Mouse (Mus musculus): ENCODE results near the gene Aebp2. TPM values are rescaled to one million over a fixed set of nuclear protein-coding genes. Genes with fewer than 3 reads are reported as not detected.

Gene Aebp2
- polyA plus RNA-seq, 1 experiment from 2014 or later = 2.7 TPM

GRCm38 (mm10) chr6:140698596-140698995, 76.1 kb downstream of the Aebp2 start:
- no peak overlapping the region for H3K4me2 ChIP-seq
- H3K4me3 ChIP-seq (replicated peaks) = no peak overlapping the region
- no peaks in the 10 kb centered on the region for H3K9me3 ChIP-seq (replicated peaks)
- no peaks in the 10 kb centered on the region for H3K27me3 ChIP-seq
- H3K27ac ChIP-seq (replicated peaks) = no peak overlapping the region
- no peaks in the 10 kb centered on the region for H3K4me1 ChIP-seq (replicated peaks)
- no peaks in the 10 kb centered on the region for H3K36me3 ChIP-seq (replicated peaks)
- 60% methylated on average over 1 of the region's 1 CpGs for WGBS (ENCODE audit: insufficient replicate concordance)
- no peak overlapping the region for H3K9ac ChIP-seq
- no peak for ATAC-seq (ENCODE audit: insufficient read depth)

- H3K9ac ChIP-seq = no peak overlapping the region
- H3K27ac ChIP-seq (replicated peaks) = no peak overlapping the region
- no peak for ATAC-seq (ENCODE audit: insufficient read depth)
- WGBS (ENCODE audit: insufficient replicate concordance) = 69% methylated on average over 6 of the region's 6 CpGs
- H3K27me3 ChIP-seq = no peaks in the 10 kb centered on the region
- no peak overlapping the region for H3K4me3 ChIP-seq (replicated peaks)
- H3K4me2 ChIP-seq = no peak overlapping the region
- H3K4me1 ChIP-seq (replicated peaks) = no peaks in the 10 kb centered on the region
- H3K36me3 ChIP-seq (replicated peaks) = no peaks in the 10 kb centered on the region
- no peaks in the 10 kb centered on the region for H3K9me3 ChIP-seq (replicated peaks)
These were observed 78.8 kb downstream of the Aebp2 start for GRCm38 (mm10) chr6:140701259-140701658.

- no peak overlapping the region for H3K9ac ChIP-seq
- no peaks in the 10 kb centered on the region for H3K4me1 ChIP-seq (replicated peaks)
- H3K27me3 ChIP-seq = no peaks in the 10 kb centered on the region
- no peaks in the 10 kb centered on the region for H3K9me3 ChIP-seq (replicated peaks)
- H3K4me2 ChIP-seq = no peak overlapping the region
- no peaks in the 10 kb centered on the region for H3K36me3 ChIP-seq (replicated peaks)
- WGBS (ENCODE audit: insufficient replicate concordance) = 71% methylated on average over 10 of the region's 10 CpGs
- no peak overlapping the region for H3K27ac ChIP-seq (replicated peaks)
- no peak for ATAC-seq (ENCODE audit: insufficient read depth)
- no peak overlapping the region for H3K4me3 ChIP-seq (replicated peaks)
These were observed 82.7 kb downstream of the Aebp2 start for GRCm38 (mm10) chr6:140705132-140705531.

GRCm38 (mm10) chr6:140706056-140706455, 83.6 kb downstream of the Aebp2 start:
- Histone ChIP-seq H3K4me1 (replicated peaks) (no peaks in the 10 kb centered on the region), H3K27ac (replicated peaks) (no peak overlapping the region), H3K4me3 (replicated peaks) (no peak overlapping the region), H3K27me3 (no peaks in the 10 kb centered on the region), H3K9me3 (replicated peaks) (no peaks in the 10 kb centered on the region), H3K36me3 (replicated peaks) (no peaks in the 10 kb centered on the region), H3K9ac (no peak overlapping the region), H3K4me2 (no peak overlapping the region)
- WGBS (ENCODE audit: insufficient replicate concordance) = 68% methylated on average over 5 of the region's 5 CpGs
- no peak for ATAC-seq (ENCODE audit: insufficient read depth)

GRCm38 (mm10) chr6:140708059-140708458, 85.6 kb downstream of the Aebp2 start:
- no peak for ATAC-seq (ENCODE audit: insufficient read depth)
- Histone ChIP-seq H3K9ac (no peak overlapping the region), H3K4me3 (replicated peaks) (no peak overlapping the region), H3K36me3 (replicated peaks) (no peaks in the 10 kb centered on the region), H3K27ac (replicated peaks) (no peak overlapping the region), H3K4me1 (replicated peaks) (no peaks in the 10 kb centered on the region), H3K9me3 (replicated peaks) (no peaks in the 10 kb centered on the region), H3K4me2 (no peak overlapping the region), H3K27me3 (no peaks in the 10 kb centered on the region)
- 46% methylated on average over 10 of the region's 10 CpGs for WGBS (ENCODE audit: insufficient replicate concordance)

GRCm38 (mm10) chr6:140709415-140710107, 87.1 kb downstream of the Aebp2 start:
- ATAC-seq (ENCODE audit: insufficient read depth) = no peak
- Histone ChIP-seq H3K4me1 (replicated peaks) (no peaks in the 10 kb centered on the region), H3K4me2 (no peak overlapping the region), H3K4me3 (replicated peaks) (no peak overlapping the region), H3K27ac (replicated peaks) (no peak overlapping the region), H3K9ac (no peak overlapping the region), H3K36me3 (replicated peaks) (no peaks in the 10 kb centered on the region), H3K27me3 (no peaks in the 10 kb centered on the region), H3K9me3 (replicated peaks) (no peaks in the 10 kb centered on the region)
- 62% methylated on average over 6 of the region's 6 CpGs for WGBS (ENCODE audit: insufficient replicate concordance)

GRCm38 (mm10) chr6:140712754-140713153, 90.3 kb downstream of the Aebp2 start:
- Histone ChIP-seq H3K4me2 (no peak overlapping the region), H3K9me3 (replicated peaks) (no peaks in the 10 kb centered on the region), H3K4me3 (replicated peaks) (no peak overlapping the region), H3K36me3 (replicated peaks) (no peaks in the 10 kb centered on the region), H3K4me1 (replicated peaks) (no peaks in the 10 kb centered on the region), H3K27me3 (no peaks in the 10 kb centered on the region), H3K9ac (no peak overlapping the region), H3K27ac (replicated peaks) (no peak overlapping the region)
- 2% methylated on average over 11 of the region's 11 CpGs for WGBS (ENCODE audit: insufficient replicate concordance)
- ATAC-seq (ENCODE audit: insufficient read depth) = no peak

- H3K27ac ChIP-seq (replicated peaks) = no peak overlapping the region
- H3K4me3 ChIP-seq (replicated peaks) = no peak overlapping the region
- no peaks in the 10 kb centered on the region for H3K4me1 ChIP-seq (replicated peaks)
- no peaks in the 10 kb centered on the region for H3K27me3 ChIP-seq
- no peak overlapping the region for H3K4me2 ChIP-seq
- WGBS (ENCODE audit: insufficient replicate concordance) = 15% methylated on average over 10 of the region's 10 CpGs
- H3K9me3 ChIP-seq (replicated peaks) = no peaks in the 10 kb centered on the region
- H3K9ac ChIP-seq = no peak overlapping the region
- no peak for ATAC-seq (ENCODE audit: insufficient read depth)
- H3K36me3 ChIP-seq (replicated peaks) = no peaks in the 10 kb centered on the region
These were observed 92.5 kb downstream of the Aebp2 start for GRCm38 (mm10) chr6:140714905-140715365.

- H3K27ac ChIP-seq (replicated peaks) = no peak overlapping the region
- H3K4me2 ChIP-seq = no peak overlapping the region
- H3K4me1 ChIP-seq (replicated peaks) = no peaks in the 10 kb centered on the region
- WGBS (ENCODE audit: insufficient replicate concordance) = 37% methylated on average over 10 of the region's 10 CpGs
- H3K36me3 ChIP-seq (replicated peaks) = no peaks in the 10 kb centered on the region
- no peak overlapping the region for H3K9ac ChIP-seq
- no peaks in the 10 kb centered on the region for H3K9me3 ChIP-seq (replicated peaks)
- no peak overlapping the region for H3K4me3 ChIP-seq (replicated peaks)
- H3K27me3 ChIP-seq = no peaks in the 10 kb centered on the region
- no peak for ATAC-seq (ENCODE audit: insufficient read depth)
These were observed 99.6 kb downstream of the Aebp2 start for GRCm38 (mm10) chr6:140722058-140722457.

Other genes starting within 250 kb of the Aebp2 start
- 4.0 and 6.1 TPM in 2 replicates for gene Plekha5, start 198.6 kb upstream of the Aebp2 start, polyA plus RNA-seq (2015; fragmentation: Nextera tagmentation; extraction: Ambion mirVana)
- gene Gm11077, start 106.6 kb downstream of the Aebp2 start, polyA plus RNA-seq (2015; fragmentation: Nextera tagmentation; extraction: Ambion mirVana) = not detected in 2 replicates

Data from liver, embryonic 15.5 days (tissue).